Mouse (Mus musculus) ES-Bruce4 (cell line): Measurements from ENCODE around the gene Gpr135. TPM values are rescaled to one million over a fixed set of nuclear protein-coding genes. Genes with fewer than 3 reads are reported as not detected.

Experiments used
- H3K27ac ChIP-seq: 2 replicates; pipeline ENCODE4 v1.5.1; 2012; ENCODE audit warnings: low read length, inconsistent platforms; ENCODE audit not compliant: insufficient read depth
- H3K27me3 ChIP-seq: 2 replicates; pipeline ENCODE4 v1.6.1; 2012; ENCODE audit warnings: mild to moderate bottlenecking, low read length, inconsistent platforms; ENCODE audit not compliant: control insufficient read depth, poor library complexity, insufficient read depth, severe bottlenecking
- H3K36me3 ChIP-seq: 2 replicates; pipeline ENCODE4 v1.6.1; 2012; ENCODE audit warnings: inconsistent platforms, mild to moderate bottlenecking, low read length, moderate library complexity; ENCODE audit not compliant: control insufficient read depth, poor library complexity, insufficient read depth, severe bottlenecking
- H3K4me1 ChIP-seq: one replicate; pipeline ENCODE4 v1.8.1; 2011; ENCODE audit warnings: low read length; ENCODE audit not compliant: control insufficient read depth, insufficient read depth
- H3K4me3 ChIP-seq: 2 replicates; pipeline ENCODE4 v1.5.1; 2011; ENCODE audit warnings: low read depth, mild to moderate bottlenecking, low read length
- H3K9ac ChIP-seq: 2 replicates; pipeline ENCODE4 v1.6.1; 2012; ENCODE audit warnings: low read depth, mild to moderate bottlenecking, inconsistent platforms; ENCODE audit not compliant: poor library complexity, severe bottlenecking
- H3K9me3 ChIP-seq: replicated peaks from 2 replicates; pipeline ENCODE4 v1.6.1; 2012; ENCODE audit warnings: mild to moderate bottlenecking, low read length, inconsistent platforms; ENCODE audit not compliant: control insufficient read depth, poor library complexity, insufficient read depth, severe bottlenecking
- CTCF ChIP-seq: IDR thresholded peaks from one replicate; pipeline ENCODE4 v1.8.1; 2011; ENCODE audit warnings: low read depth, low read length
- EP300 ChIP-seq: IDR thresholded peaks from 2 replicates; pipeline ENCODE4 v1.6.1; 2011; ENCODE audit warnings: low read depth, low read length; ENCODE audit not compliant: insufficient read depth
- POLR2A ChIP-seq: IDR thresholded peaks from one replicate; pipeline ENCODE4 v1.8.1; 2011; ENCODE audit warnings: low read length; ENCODE audit not compliant: insufficient read depth
- polyA plus RNA-seq: library from polyadenylated mRNA; stranded (reverse); fragments of >200 nt; gene quantifications from 2 replicates; pipeline ENCODE4 v1.2.4, GENCODE M21; 2011; ENCODE audit warnings: low read depth; ENCODE audit not compliant: missing spikeins, insufficient read depth, insufficient read length

Gene Gpr135
- polyA plus RNA-seq, 1 experiment: 1.8 TPM

GRCm38 (mm10) chr12:72041238-72041637 lies 29.7 kb downstream of the Gpr135 start:
- Histone ChIP-seq H3K4me1 (no peaks in the 10 kb centered on the region), H3K36me3 (no peaks in the 10 kb centered on the region), H3K9ac (no peak overlapping the region), H3K27me3 (no peaks in the 10 kb centered on the region), H3K27ac (no peak overlapping the region), H3K4me3 (no peak overlapping the region), H3K9me3 (no peaks in the 10 kb centered on the region)
- TF ChIP-seq EP300 (no peak), POLR2A (no peak)

- H3K36me3 ChIP-seq: no peaks in the 10 kb centered on the region
- H3K27me3 ChIP-seq: no peaks in the 10 kb centered on the region
- H3K9me3 ChIP-seq: no peaks in the 10 kb centered on the region
- no peaks in the 10 kb centered on the region for H3K4me1 ChIP-seq
- no peak overlapping the region for H3K27ac ChIP-seq
- TF ChIP-seq EP300 (no peak), POLR2A (no peak), CTCF (no peak)
- no peak overlapping the region for H3K9ac ChIP-seq
- no peak overlapping the region for H3K4me3 ChIP-seq
These were observed 31.4 kb downstream of the Gpr135 start for GRCm38 (mm10) chr12:72039501-72039900.

GRCm38 (mm10) chr12:72038866-72039265 lies 32.1 kb downstream of the Gpr135 start:
- Histone ChIP-seq H3K9ac (no peak overlapping the region), H3K36me3 (no peaks in the 10 kb centered on the region), H3K4me3 (no peak overlapping the region), H3K9me3 (no peaks in the 10 kb centered on the region), H3K27me3 (no peaks in the 10 kb centered on the region), H3K27ac (no peak overlapping the region), H3K4me1 (no peaks in the 10 kb centered on the region)
- TF ChIP-seq EP300 (no peak), POLR2A (no peak), CTCF (no peak)

GRCm38 (mm10) chr12:72037049-72037448 lies 33.9 kb downstream of the Gpr135 start:
- Histone ChIP-seq H3K27ac (no peak overlapping the region), H3K4me3 (no peak overlapping the region), H3K9ac (no peak overlapping the region), H3K27me3 (no peaks in the 10 kb centered on the region), H3K36me3 (no peaks in the 10 kb centered on the region), H3K4me1 (no peaks in the 10 kb centered on the region), H3K9me3 (no peaks in the 10 kb centered on the region)
- TF ChIP-seq EP300: no peak
- TF ChIP-seq CTCF: no peak
- TF ChIP-seq POLR2A: no peak

GRCm38 (mm10) chr12:72036097-72036661 lies 34.7 kb downstream of the Gpr135 start:
- Histone ChIP-seq H3K27ac (no peak overlapping the region), H3K4me3 (no peak overlapping the region)
- TF ChIP-seq EP300 (no peak), POLR2A (no peak), CTCF (no peak)

GRCm38 (mm10) chr12:72031794-72032193 lies 39.1 kb downstream of the Gpr135 start:
- TF ChIP-seq POLR2A (no peak), CTCF (no peak), EP300 (no peak)
- H3K27ac ChIP-seq: no peak overlapping the region

More at GRCm38 (mm10) chr12:72036097-72036661, 34.7 kb downstream of the Gpr135 start:
- H3K36me3 ChIP-seq: no peaks in the 10 kb centered on the region
- no peaks in the 10 kb centered on the region for H3K27me3 ChIP-seq
- no peaks in the 10 kb centered on the region for H3K9me3 ChIP-seq
- no peaks in the 10 kb centered on the region for H3K4me1 ChIP-seq
- no peak overlapping the region for H3K9ac ChIP-seq

More at GRCm38 (mm10) chr12:72031794-72032193, 39.1 kb downstream of the Gpr135 start:
- Histone ChIP-seq H3K9ac (no peak overlapping the region), H3K4me1 (no peaks in the 10 kb centered on the region), H3K27me3 (no peaks in the 10 kb centered on the region), H3K36me3 (no peaks in the 10 kb centered on the region), H3K4me3 (no peak overlapping the region), H3K9me3 (no peaks in the 10 kb centered on the region)
